Mouse (Mus musculus): Measurements from ENCODE around the gene Tmem145. TPM values are rescaled to one million over a fixed set of nuclear protein-coding genes. Genes with fewer than 3 reads are reported as not detected.

The Tmem145 gene
- total RNA-seq (2023) = not detected

DNA sequence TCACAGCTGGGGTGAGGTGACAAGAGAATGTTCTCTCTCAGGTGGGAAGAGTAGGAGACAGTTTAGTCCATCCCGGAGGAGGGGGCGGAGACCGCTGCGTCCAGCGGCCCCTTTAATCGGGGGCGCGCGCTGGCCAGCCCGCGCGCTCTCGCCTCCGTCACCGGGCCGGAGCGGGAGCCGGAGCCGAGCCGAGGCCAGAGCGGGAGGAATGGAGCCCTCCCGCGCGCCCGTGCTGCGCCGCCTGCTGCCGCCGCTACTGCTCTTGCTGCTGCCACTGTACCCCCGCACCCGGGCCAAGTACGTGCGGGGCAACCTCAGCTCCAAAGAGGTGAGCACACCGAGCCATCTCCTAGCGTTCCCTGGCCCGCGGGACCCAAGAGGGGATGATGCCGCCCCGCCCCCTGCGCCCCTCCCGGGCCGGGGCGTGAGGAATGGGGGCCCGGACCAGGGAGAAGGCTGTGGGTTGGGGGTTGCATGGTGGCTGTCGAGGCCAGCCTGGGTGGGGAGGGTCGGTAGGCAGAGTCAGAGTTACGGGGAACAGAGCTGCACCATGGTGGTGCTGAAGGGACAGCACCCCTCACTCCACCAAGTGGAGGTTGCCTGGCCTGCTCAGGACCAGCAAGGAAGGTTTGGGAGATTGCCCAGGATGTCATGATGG lies at the start of gene Tmem145:
TSS of gene Tmem145 (plus strand) at position 151 of the 658 bp plus-strand sequence.

DNA sequence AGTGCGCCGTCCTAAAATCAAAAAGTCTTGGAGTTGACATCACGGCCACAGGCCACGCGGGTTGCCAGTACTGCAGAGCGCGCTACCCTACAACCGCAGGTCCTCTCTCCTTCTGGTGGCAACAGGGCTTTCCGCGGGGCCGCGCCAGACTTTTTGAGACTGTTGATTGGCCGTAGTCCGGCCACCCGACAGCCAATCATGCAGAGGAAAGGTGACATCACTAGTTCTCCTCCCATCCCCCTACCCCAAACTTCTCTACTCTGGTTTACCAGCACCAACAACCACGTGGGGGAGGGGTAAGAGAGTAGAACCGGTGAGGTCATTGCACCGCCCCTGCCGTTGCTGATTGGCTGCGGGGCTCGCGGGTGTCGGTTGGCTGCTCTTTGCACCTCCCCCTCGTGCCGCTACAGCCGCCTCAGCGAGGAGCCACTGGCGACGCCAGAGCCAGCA lies 38.6 kb upstream of the Tmem145 start, which contains the start of gene Cic:
TSS of gene Cic (plus strand) at position 404 of the 450 bp plus-strand sequence.

DNA sequence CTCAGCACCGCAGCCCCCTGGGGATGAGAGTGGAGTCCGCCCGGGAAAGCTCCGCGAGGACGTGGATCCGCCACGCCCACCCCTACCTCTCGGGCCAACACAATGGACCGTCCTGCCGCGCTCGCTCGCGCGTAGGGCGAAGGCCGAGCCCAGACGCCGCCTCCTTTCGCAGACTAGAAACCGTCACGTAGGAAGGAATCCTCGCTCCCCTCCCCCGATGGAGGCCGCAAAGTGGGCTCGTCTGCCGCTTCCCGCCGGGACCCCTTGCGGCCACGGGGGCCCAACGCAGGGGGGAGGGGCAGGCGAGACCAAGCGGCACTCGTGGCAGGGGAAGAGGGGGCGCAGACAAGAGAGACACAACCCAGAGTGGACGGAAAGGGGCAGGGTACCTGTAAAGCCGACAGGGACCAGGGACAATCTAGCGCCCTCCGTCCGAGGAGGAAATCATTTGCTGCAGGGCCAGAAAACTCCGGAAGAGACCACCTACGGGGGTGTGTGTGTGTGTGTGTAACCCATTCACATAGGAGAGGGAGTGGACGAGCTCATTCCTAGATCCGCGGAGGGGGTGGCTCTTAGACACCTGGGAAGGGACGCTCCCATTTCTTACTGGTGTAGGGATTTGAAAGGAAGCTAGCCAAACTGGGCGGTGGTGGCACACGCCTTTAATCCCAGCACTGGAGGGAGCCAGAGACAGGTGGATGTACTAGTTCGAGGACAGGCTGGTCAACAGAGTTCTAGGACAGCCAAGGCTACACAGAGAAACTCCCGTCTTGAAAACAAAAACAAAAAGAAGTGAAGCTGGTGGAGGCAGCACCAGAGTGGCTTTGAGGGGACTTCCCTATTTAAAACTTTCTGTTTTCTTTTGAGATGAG lies 8.2 kb upstream of the Tmem145 start, which contains the start of gene Pafah1b3:
TSS of gene Pafah1b3 (minus strand) at position 533 of the 872 bp plus-strand sequence.

DNA sequence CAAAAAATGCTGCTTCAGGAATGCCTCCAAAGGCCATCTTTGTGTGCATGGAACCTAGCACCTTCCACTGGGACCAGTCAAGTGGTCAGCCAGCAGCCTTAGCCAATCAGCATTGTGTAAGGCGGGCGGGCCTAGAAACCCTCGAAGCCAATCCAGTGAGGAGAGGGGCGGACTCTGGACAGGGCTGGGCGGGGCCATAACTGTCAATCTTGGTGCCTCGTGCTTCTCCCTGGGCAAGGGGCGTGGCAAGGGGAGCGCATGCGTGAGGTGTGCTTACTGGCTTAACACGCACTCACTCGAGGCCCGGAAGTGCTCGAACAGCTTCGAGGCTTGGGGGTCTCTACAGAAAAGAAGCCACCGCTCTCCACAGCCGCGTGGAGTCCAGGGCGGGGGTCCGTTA lies 4.8 kb upstream of the Tmem145 start, which contains the start of gene Prr19:
TSS of gene Prr19 (plus strand) at position 349 of the 400 bp plus-strand sequence.

DNA sequence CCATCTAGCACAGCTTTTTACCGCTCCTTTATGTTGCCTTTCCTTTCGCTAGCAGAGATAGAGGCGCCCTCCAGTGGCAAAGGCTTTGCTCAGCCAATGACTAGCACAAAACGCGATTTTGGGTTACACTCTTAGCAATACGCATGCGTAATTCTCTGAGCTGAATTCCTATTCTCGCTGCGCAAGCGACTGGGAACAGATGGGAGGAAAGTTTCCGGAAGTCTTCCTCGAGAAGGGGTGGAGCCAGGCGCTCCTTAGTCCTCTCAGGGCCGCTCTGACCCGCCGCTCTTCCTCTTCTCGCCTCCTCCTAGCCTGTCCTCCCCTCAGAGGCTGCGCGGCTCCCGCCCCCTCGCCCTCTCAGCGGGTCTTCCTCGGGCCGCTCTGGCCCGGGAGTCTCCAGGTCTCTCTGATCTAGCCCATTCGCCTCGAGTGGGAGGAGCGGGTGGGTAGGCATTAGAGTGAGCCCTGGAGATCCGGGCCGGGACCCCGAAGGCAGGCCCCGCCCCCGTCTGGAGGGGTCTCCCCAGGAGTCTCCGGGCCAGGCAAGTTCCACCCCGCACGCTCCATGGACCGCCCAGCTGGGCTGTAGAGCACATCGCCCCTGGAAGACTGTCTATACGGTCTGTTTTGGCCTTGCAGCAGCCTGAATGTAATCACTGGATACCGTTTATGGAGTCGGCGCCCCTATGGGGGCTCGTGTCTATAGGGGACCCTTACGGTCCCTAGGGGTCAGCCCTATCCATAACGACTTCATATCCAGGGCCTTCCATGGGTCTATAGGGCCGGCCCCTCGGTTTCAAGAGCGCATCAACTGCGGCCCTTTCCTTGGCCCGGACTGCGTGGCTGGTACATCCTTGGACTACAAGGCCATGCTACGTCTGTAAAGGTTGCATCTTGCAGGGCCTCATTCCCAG lies 10.9 kb downstream of the Tmem145 start, which contains the start of gene Megf8:
TSS of gene Megf8 (plus strand) at position 633 of the 914 bp plus-strand sequence.

Other genes starting within 250 kb of the Tmem145 start
- gene Grik5, start 233.8 kb upstream of the Tmem145 start, total RNA-seq (2023) = 3.2 TPM
- gene Zfp574, start 233.5 kb upstream of the Tmem145 start, total RNA-seq (2023) = 19.7 TPM
- 22.4 TPM for gene Pou2f2, start 126.4 kb upstream of the Tmem145 start, total RNA-seq (2023)
- 91.3 TPM for gene Dedd2, start 85.5 kb upstream of the Tmem145 start, total RNA-seq (2023)
- 19.5 TPM for gene Zfp526, start 84.7 kb upstream of the Tmem145 start, total RNA-seq (2023)
- 90.8 TPM for gene Gsk3a, start 68.3 kb upstream of the Tmem145 start, total RNA-seq (2023)
- gene Erf, start 55.3 kb upstream of the Tmem145 start, total RNA-seq (2023) = 38.9 TPM
- gene Cic, start 38.4 kb upstream of the Tmem145 start, total RNA-seq (2023) = 342 TPM
- gene Pafah1b3, start 8.1 kb upstream of the Tmem145 start, total RNA-seq (2023) = 15.0 TPM
- gene Prr19, start 4.7 kb upstream of the Tmem145 start, total RNA-seq (2023) = not detected
- gene Megf8, start 11.1 kb downstream of the Tmem145 start, total RNA-seq (2023) = 0.89 TPM
- gene Cnfn, start 63.6 kb downstream of the Tmem145 start, total RNA-seq (2023) = not detected
- 13.0 TPM for gene Lipe, start 92.6 kb downstream of the Tmem145 start, total RNA-seq (2023)
- gene Cxcl17, start 106.8 kb downstream of the Tmem145 start, total RNA-seq (2023) = not detected
- gene Ceacam1, start 171.5 kb downstream of the Tmem145 start, total RNA-seq (2023) = 4.8 TPM
- gene Ceacam2, start 233.8 kb downstream of the Tmem145 start, total RNA-seq (2023) = 0.67 TPM